Mouse (Mus musculus) heart, adult 9 months (tissue): ENCODE measurements around the gene Atp6v1e2.

Source experiments
- DNase-seq, 2 experiments: peaks; one replicate each; pipeline ENCODE4 v3.0.0; 2022; ENCODE audit warnings: low spot score in 2 of 2

Atp6v1e2 gene

DNA sequence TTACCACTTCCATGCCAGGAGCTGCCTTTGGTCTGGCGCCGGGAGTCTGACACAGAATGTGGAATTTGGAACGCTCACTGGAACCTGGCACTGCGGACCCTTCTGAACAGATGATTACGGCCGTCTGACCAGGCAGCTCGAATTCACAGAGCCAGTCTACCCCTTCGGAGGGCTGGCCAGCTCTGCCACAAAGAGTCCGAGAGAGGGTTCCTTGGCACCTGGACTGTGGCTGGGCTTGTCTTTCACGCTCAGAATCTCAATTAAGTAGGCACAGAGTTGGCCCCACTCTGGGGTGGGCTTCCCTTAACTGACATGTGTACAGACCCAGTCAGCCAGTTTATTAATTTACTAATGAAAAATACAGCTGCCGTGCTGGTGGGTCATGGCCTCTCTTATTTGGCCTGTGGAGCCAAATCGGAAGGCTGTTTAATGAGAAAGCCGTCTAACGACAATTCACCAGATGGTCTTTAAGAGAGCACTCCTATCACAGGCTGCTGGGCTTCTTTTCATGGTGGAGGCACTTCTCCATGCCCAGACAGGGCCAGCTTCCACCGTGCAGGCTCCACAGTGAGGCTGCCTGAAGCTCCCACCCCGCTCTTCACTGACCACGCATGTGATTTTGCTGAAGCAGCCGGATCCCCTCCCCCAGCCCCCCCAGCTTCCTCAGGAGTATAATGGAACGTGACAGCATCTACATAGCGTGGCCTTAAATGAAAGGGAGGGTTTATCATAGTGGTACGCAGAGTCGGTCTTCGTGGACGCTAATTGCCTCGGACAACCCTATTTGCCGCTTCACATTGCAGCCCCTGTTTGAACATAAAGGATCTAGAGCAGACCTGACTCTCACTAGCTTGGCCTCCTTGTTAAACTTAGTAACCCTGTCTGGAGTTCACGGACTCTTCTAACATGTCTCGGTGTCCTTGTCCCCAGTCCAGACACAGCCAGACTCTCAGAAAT is at the start of gene Atp6v1e2:
Atp6v1e2 (minus strand) TSS at position 58 of the 957 bp plus-strand sequence.
- DNase-seq = no peak

DNA sequence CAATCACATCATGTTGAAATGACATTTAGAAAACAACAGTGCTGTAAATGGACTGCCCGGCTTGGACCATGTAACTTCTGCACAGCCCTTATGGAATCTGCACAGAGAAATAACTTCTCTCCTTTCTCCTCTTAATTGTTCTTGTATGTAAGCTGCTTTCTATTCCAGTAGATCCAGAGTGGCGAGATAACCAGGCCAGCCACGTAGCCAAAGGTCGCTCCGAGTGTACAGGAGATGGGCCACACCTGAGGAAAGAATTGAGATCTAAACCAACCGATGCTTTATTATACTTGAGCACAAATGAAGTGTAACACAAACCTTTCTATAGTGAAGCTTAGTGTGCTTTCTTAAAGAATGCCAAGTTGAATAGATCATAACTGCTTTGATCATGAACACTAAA is 49.6 kb upstream of the Atp6v1e2 start:
- no peak for DNase-seq

DNA sequence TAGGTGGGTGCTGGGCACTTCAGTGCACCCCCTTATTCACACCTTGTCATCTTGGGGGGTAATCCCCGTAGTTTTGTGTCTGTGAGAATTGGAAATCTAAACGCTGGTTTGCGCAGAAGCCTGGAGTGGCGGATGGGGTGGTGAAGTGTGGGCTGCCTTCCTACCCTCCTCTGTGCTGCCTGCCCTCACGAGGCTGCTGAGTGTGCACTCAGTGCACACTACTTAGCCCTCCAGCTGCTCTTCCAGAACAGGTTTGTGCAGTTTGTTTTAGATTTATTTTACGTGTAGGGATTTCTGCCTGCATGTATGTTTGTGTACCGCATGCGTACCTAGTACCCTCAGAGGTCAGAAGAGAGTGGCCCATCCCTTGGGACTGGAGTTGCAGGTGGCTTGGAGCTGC is 43.6 kb upstream of the Atp6v1e2 start:
- DNase-seq = no peak

GRCm38 (mm10) chr17:86988601-86989184 is 41.0 kb upstream of the Atp6v1e2 start:
- peak; percentile 40 to 41 for DNase-seq

- DNase-seq = no peak
These were observed 40.5 kb upstream of the Atp6v1e2 start for GRCm38 (mm10) chr17:86988161-86988560.

- DNase-seq = peak in 1 of 2 experiments; percentile 26
These were observed 38.9 kb upstream of the Atp6v1e2 start for GRCm38 (mm10) chr17:86986449-86987138.

- peak in 1 of 2 experiments; percentile 46 for DNase-seq
These were observed 34.8 kb upstream of the Atp6v1e2 start for GRCm38 (mm10) chr17:86982497-86982896.

- DNase-seq = no peak
These were observed 34.0 kb upstream of the Atp6v1e2 start for GRCm38 (mm10) chr17:86981701-86982100.

DNA sequence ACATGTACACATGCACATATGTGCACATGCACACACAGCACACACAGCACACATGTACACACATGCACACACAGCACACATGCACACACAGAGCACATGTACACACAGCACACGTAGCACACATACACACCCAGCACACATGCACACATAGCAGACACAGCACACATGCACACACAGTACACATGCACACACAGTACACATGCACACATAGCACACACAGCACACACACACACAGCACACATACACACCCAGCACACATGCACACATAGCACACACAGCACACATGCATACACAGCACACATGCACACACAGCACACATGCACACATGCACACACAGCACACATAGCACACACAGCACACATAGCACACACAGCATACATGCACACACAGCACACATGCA is 33.5 kb upstream of the Atp6v1e2 start:
- no peak for DNase-seq

GRCm38 (mm10) chr17:86978496-86978895 is 30.8 kb upstream of the Atp6v1e2 start:
- no peak for DNase-seq

GRCm38 (mm10) chr17:86976387-86976786 is 28.7 kb upstream of the Atp6v1e2 start:
- DNase-seq = no peak

- DNase-seq = no peak
These were observed 25.4 kb upstream of the Atp6v1e2 start for GRCm38 (mm10) chr17:86973097-86973496.

GRCm38 (mm10) chr17:86971860-86972259 is 24.2 kb upstream of the Atp6v1e2 start:
- DNase-seq = no peak

- DNase-seq = no peak
These were observed 23.3 kb upstream of the Atp6v1e2 start for GRCm38 (mm10) chr17:86971036-86971435.

DNA sequence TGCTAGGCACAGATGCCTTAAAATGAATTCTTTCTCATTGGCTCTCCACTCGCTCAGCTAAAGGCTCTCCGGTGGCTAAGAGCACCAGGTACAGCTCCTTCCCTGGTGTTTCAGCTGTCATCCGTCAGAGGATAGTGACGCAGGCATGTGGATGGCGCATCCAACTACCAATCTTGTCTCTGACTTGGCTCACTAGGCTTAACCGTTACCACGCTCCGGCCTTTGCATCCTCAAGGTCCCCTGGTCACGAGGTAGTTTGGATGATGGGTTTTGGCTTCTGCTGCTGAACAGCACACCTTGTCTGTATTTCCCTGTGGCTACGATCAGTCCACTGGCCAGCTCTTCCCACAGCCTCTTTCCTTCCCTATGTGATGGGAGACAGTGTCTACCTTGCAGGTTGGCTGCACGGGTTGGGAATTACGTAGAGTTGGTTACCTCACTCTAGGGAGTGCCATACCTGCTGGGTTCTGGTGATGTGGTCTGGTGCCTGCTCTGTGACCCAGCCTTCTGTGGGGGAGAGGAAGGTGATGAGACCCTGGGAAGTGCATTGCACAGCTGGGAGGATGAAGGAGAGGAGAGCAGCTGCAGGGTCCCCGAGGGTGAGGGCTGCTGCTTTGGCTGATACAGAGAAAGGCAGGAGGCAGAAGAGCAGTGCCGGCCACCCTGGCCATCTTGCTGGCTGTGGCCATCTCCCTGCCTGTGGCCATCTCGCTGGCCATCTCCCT is 22.5 kb upstream of the Atp6v1e2 start:
- no peak for DNase-seq

DNA sequence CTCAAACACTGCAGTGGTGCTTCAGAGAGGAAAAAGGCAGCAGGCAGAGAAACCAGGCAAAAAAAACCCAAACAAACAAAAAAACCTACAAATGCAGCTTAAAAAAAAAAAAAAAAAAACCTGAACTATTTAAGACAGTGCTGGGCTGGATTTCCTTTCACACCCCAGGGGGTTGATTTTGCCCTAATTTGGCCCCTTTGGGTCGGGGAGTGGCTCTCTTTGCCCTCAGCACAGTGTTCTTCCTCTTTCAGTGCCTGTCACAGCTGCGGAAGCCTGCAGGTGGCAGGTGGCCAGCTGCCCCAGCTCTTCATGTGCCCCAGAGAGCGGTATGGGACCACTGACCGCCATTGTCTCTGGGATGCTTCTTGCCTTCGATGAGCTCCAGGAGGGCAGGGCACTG is 21.9 kb upstream of the Atp6v1e2 start:
- DNase-seq = no peak

GRCm38 (mm10) chr17:86968581-86968980 is 20.9 kb upstream of the Atp6v1e2 start:
- no peak for DNase-seq

- DNase-seq = peak; percentile 47 to 52
These were observed 20.1 kb upstream of the Atp6v1e2 start for GRCm38 (mm10) chr17:86967536-86968525.

DNA sequence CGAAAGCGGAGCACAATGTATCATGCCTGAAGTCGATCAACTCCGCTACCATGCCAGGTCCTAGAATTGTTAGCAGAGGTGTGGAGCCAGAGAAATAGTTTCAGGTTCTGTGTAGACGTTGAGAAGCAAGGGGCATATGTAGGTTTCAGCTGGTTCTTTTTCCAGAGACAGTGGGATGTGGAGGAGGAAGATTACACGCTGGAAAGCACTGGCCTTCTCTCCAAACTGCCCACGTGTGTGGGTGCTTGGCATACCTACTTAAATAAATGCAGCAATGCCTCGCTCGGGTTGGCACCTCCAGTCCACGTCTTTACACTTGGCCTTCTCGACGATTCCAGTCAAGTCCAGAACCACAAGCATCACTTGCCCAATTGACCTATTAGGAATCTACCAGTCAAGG is 19.4 kb upstream of the Atp6v1e2 start:
- no peak for DNase-seq

- DNase-seq = no peak
These were observed 18.3 kb upstream of the Atp6v1e2 start for GRCm38 (mm10) chr17:86966040-86966439.
